Mouse (Mus musculus) embryonic facial prominence, embryonic 12.5 days (tissue): Measurements from ENCODE around the gene Uvrag. TPM values are rescaled to one million over a fixed set of nuclear protein-coding genes. Genes with fewer than 3 reads are reported as not detected.
A peak's percentile ranks its signal among the peaks of the same experiment; 100 is the strongest.

Experiments used
- ATAC-seq: fragments of 200-750 bp; cut with Nextera tagmentation; 2 replicates; pipeline ENCODE4 v1.8.0; 2017; ENCODE audit not compliant: insufficient number of reproducible peaks, insufficient read depth, low FRiP score, low TSS enrichment
- H3K27ac ChIP-seq: fragments of 300-500 bp; sonication (generic); 2 replicates; pipeline ENCODE4 v1.5.1; 2016; ENCODE audit warnings: mild to moderate bottlenecking
- H3K27me3 ChIP-seq: fragments of 300-500 bp; sonication (generic); 2 replicates; pipeline ENCODE4 v1.6.1; 2016; ENCODE audit warnings: mild to moderate bottlenecking, moderate library complexity
- H3K36me3 ChIP-seq: fragments of 300-500 bp; sonication (generic); 2 replicates; pipeline ENCODE4 v1.6.1; 2016; ENCODE audit warnings: mild to moderate bottlenecking
- H3K4me1 ChIP-seq: fragments of 300-500 bp; sonication (generic); 2 replicates; pipeline ENCODE4 v1.6.1; 2016
- H3K4me2 ChIP-seq: fragments of 300-500 bp; sonication (generic); replicated peaks from 2 replicates; pipeline ENCODE4 v1.6.1; 2016; ENCODE audit warnings: mild to moderate bottlenecking, moderate library complexity
- H3K4me3 ChIP-seq: fragments of 300-500 bp; sonication (generic); 2 replicates; pipeline ENCODE4 v1.5.1; 2016; ENCODE audit warnings: mild to moderate bottlenecking
- H3K9ac ChIP-seq: fragments of 300-500 bp; sonication (generic); 2 replicates; pipeline ENCODE4 v1.6.1; 2016; ENCODE audit warnings: mild to moderate bottlenecking, moderate library complexity
- H3K9me3 ChIP-seq: fragments of 300-500 bp; sonication (generic); 2 replicates; pipeline ENCODE4 v1.6.1; 2016; ENCODE audit warnings: mild to moderate bottlenecking, moderate library complexity
- WGBS: fragments of 180-500 bp; shearing (Covaris S2); methylation state at CpG from one replicate; pipeline ENCODE4 v1.1.7; 2016; 5-methylcytosine and 5-hydroxymethylcytosine counted together
- polyA plus RNA-seq: library from polyadenylated mRNA; unstranded; fragments of >200 nt; fragmentation: Nextera tagmentation; extraction: Ambion mirVana; gene quantifications from 2 replicates; pipeline ENCODE4 v1.2.1, GENCODE M21; 2016

Uvrag gene
- polyA plus RNA-seq, 1 experiment from 2014 or later = 20.2 TPM

DNA sequence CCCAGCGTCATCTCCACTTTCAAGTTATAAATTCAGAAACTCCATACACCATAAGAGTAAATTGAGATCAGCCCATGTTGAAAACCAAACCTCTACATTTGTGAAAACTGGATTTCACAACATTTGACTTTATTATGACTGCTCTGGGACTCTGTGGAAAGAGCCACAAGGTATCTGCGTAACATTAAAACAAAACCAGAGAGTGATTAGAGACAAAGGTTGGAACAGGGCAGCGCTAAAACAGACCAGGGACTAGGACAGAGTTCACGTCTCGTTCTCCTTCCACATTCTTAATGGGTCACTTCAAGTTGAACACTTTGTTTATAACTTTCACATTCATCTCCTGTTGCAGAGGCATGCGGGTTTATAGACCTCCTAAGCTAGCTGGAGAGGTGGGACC, 198.2 kb downstream of the Uvrag start:
- H3K36me3 ChIP-seq = no peaks in the 10 kb centered on the region
- no peak overlapping the region for H3K4me2 ChIP-seq
- WGBS = 61% methylated on average over 6 of the region's 6 CpGs
- peaks cover 15% of the 10 kb centered on the region for H3K4me1 ChIP-seq
- no peaks in the 10 kb centered on the region for H3K9me3 ChIP-seq
- no peak for ATAC-seq
- H3K27me3 ChIP-seq = no peaks in the 10 kb centered on the region
- no peak overlapping the region for H3K9ac ChIP-seq
- 0 out of 2 replicates have a peak overlapping the region, but pooled peaks have one; percentile 19 for H3K27ac ChIP-seq
- no peak overlapping the region for H3K4me3 ChIP-seq

DNA sequence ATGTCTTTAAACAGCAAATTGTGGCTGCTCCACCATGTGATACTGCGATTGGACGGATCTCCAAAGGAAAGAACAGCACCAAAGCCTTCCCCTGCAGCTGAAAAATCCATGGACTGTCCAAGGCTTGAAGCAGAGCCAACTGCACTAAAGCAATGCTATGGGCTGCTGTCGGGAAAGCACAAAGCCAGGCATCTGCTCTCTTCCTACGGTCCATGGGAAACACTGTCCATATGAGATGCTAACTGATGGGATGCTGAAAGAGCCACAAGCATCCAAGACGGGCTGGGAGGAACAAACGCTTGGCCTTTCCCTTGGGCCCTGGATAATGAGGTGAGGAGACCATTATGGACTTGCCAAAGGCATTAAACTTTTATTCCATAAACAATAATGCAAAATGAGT, 201.7 kb downstream of the Uvrag start:
- H3K27me3 ChIP-seq = no peaks in the 10 kb centered on the region
- no peaks in the 10 kb centered on the region for H3K9me3 ChIP-seq
- H3K27ac ChIP-seq = no peak overlapping the region
- WGBS = 79% methylated on average over 6 of the region's 6 CpGs
- peaks cover 7% of the 10 kb centered on the region; the same call in 1 of the 2 replicates for H3K4me1 ChIP-seq
- ATAC-seq = no peak
- no peak overlapping the region for H3K9ac ChIP-seq
- H3K4me3 ChIP-seq = no peak overlapping the region
- H3K36me3 ChIP-seq = no peaks in the 10 kb centered on the region
- H3K4me2 ChIP-seq = no peak overlapping the region

DNA sequence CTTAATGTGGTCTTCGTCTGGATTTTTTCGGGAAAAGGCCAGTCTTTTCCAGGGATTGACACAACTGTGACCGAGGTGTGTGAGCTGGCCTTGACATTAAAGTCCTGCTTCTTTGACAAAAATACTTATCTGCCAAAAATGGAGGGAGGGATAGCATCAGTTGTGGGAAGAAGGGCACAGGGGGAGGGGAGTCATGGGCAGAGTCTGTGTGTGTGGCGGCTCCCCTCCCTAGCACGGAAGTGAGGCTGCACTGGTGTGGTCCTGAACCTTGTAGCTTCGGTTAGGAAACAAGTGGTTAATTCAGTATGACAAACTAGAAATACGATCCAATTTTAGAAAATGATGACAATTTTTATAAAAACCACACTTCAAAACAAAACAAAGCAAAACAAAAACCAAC, 202.3 kb downstream of the Uvrag start:
- Histone ChIP-seq H3K4me3 (no peak overlapping the region), H3K36me3 (no peaks in the 10 kb centered on the region), H3K9me3 (no peaks in the 10 kb centered on the region), H3K27me3 (no peaks in the 10 kb centered on the region), H3K9ac (no peak overlapping the region), H3K4me1 (peaks cover 7% of the 10 kb centered on the region; the same call in 1 of the 2 replicates), H3K4me2 (no peak overlapping the region), H3K27ac (no peak overlapping the region)
- 80% methylated on average over 7 of the region's 7 CpGs for WGBS
- ATAC-seq = no peak

DNA sequence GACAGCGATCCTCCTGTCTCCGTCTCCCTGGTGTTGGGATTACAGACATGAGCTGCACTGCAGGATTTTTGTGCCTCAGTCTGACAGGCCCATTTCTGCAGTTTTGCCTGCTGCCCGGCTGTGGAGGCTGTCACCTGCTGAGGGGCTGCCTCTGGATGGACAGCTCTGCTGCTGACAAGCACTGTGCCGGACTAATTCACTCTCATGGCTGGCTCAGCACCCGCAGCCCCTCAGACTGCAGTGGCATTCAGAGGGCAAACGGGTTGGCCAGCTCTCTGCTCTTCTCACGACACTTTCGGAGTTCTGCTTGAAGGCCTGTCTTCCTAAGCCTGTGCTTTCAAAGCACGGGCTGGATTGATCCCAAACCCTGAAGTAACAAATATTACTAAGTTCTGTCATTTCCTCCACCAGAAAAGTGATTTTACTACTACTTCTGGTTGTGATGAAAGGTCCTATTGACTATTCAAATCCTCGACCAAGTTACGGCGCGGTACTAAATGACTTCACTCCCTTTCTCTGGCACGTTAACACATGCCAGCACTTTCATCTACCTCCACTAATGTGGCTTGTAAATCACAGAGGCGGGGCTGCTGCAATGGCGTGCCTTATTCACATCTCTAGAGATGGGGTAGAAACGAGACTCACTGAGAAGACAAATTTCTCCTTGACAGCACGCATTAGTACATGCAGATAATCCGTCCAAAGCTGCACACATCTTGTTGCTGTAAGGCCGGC, 203.7 kb downstream of the Uvrag start:
- no peak overlapping the region for H3K9ac ChIP-seq
- H3K27ac ChIP-seq = no peak overlapping the region
- no peaks in the 10 kb centered on the region for H3K9me3 ChIP-seq
- no peak overlapping the region for H3K4me3 ChIP-seq
- H3K4me1 ChIP-seq = peaks cover 12% of the 10 kb centered on the region
- no peak overlapping the region for H3K4me2 ChIP-seq
- WGBS = 74% methylated on average over 20 of the region's 20 CpGs
- ATAC-seq = no peak
- no peaks in the 10 kb centered on the region for H3K27me3 ChIP-seq
- H3K36me3 ChIP-seq = no peaks in the 10 kb centered on the region

DNA sequence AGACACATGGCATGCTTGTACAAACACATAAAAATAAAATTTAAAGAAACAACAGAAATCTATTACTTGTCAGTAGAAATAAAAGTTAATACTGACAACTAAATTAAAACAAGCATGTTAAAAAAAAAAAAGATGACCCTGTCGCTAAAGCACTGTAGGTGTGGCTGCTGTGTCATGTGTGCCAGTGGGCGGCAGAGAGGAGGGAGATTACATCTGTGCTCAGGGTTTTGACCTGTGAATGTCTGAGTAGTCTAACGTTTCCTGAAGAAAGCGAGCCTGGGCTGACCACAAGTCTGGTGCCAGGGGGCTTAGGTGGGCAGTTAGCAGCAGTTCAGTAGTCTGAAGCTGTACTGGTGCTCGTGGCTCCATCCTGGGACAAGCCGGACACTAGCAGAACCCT, 205.2 kb downstream of the Uvrag start:
- Histone ChIP-seq H3K27me3 (no peaks in the 10 kb centered on the region), H3K4me2 (no peak overlapping the region), H3K4me3 (no peak overlapping the region), H3K27ac (no peak overlapping the region), H3K4me1 (peaks cover 13% of the 10 kb centered on the region), H3K9ac (no peak overlapping the region), H3K36me3 (no peaks in the 10 kb centered on the region), H3K9me3 (no peaks in the 10 kb centered on the region)
- 80% methylated on average over 6 of the region's 6 CpGs for WGBS
- no peak for ATAC-seq

DNA sequence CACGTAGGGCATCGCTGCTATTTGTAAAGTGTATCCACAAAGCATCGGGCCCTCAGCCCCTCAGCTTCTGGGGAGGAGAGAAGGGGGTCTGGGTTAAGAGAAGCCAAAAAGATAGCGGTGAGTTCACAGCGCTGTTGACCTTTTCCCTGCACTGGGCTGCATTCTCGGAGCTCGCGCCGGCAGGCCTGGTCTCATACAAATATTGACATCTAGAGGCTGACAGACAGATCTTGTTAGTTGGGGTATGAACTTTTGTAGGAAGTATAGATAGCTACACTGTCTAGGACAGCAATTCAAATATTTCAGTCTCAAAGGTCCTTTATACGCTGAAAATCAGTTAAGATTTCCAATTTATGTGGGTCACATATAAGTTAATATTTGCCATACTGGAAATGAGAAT, 205.7 kb downstream of the Uvrag start:
- peaks cover 18% of the 10 kb centered on the region for H3K4me1 ChIP-seq
- H3K27ac ChIP-seq = no peak overlapping the region
- no peak for ATAC-seq
- no peak overlapping the region for H3K4me2 ChIP-seq
- no peak overlapping the region for H3K9ac ChIP-seq
- 72% methylated on average over 10 of the region's 10 CpGs for WGBS
- no peaks in the 10 kb centered on the region for H3K27me3 ChIP-seq
- no peaks in the 10 kb centered on the region for H3K36me3 ChIP-seq
- no peak overlapping the region for H3K4me3 ChIP-seq
- no peaks in the 10 kb centered on the region for H3K9me3 ChIP-seq

GRCm38 (mm10) chr7:98928336-98929025, 212.5 kb downstream of the Uvrag start:
- H3K4me3 ChIP-seq = no peak overlapping the region
- no peak for ATAC-seq
- WGBS = 50% methylated on average over 7 of the region's 7 CpGs
- peaks cover 46% of the 10 kb centered on the region for H3K4me1 ChIP-seq
- H3K36me3 ChIP-seq = no peaks in the 10 kb centered on the region
- no peak overlapping the region for H3K9ac ChIP-seq
- H3K9me3 ChIP-seq = no peaks in the 10 kb centered on the region
- H3K27me3 ChIP-seq = no peaks in the 10 kb centered on the region
- no peak overlapping the region; the same call in 1 of the 2 replicates for H3K27ac ChIP-seq
- no peak overlapping the region for H3K4me2 ChIP-seq

DNA sequence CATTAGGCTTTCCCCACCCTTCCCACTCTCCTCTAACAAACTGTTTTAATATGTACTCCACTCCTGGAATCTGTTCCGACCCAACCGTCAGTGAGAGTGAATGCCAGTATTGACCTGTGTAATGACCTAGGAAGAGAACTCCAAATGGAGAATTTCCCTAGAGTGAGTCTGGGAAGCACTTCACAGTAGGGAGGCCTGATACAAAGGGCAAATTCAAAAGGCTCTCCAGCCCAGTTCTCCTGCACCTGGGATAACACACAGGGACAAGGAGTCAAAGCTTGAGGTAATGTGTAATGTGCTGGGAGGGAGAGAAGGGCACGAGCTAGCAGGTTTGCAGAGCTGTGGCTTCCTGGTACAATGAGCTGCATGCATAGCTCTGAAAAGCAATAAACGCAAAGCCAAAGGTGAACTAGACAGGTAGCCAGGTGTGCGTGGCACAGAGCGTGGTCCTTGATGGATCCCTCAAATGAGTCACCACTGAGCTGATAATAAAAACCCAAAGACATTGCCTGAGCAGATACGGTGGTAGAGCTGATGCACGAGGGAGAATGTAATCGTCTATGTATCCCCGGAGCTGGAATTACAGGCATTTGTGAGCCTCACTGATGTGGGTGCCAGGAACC, 213.9 kb downstream of the Uvrag start:
- Histone ChIP-seq H3K27ac (no peak overlapping the region), H3K9me3 (no peaks in the 10 kb centered on the region), H3K36me3 (no peaks in the 10 kb centered on the region), H3K27me3 (no peaks in the 10 kb centered on the region), H3K4me3 (no peak overlapping the region), H3K9ac (no peak overlapping the region), H3K4me1 (peaks cover 44% of the 10 kb centered on the region), H3K4me2 (no peak overlapping the region)
- 70% methylated on average over 10 of the region's 10 CpGs for WGBS
- no peak for ATAC-seq

GRCm38 (mm10) chr7:98924380-98924869, 216.5 kb downstream of the Uvrag start:
- H3K27ac ChIP-seq = peak overlapping the region; percentile 64

DNA sequence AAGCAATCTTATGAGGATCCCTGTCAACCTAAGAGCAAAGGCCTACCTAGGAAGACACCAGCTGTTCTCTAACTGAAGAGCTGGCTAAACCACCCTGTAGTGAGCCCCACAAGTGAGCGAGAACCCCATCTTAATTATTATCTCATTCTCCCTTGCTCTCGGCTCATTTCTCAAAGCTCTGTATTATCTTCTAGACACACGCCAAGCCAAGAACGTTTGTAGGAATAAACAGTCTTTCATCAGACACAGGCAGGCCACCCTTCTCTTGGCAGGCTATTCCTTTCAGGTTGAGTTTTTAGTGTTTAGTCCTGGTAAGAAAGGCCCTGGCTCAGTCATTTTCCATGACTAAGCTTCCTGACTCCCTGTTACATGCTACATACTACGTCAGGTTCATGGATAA, 218.0 kb downstream of the Uvrag start:
- Histone ChIP-seq H3K36me3 (no peaks in the 10 kb centered on the region), H3K4me3 (no peak overlapping the region), H3K4me1 (peaks cover 21% of the 10 kb centered on the region), H3K4me2 (no peak overlapping the region), H3K27ac (no peak overlapping the region), H3K9ac (no peak overlapping the region), H3K27me3 (no peaks in the 10 kb centered on the region), H3K9me3 (no peaks in the 10 kb centered on the region)
- ATAC-seq = no peak
- 93% methylated on average over 5 of the region's 5 CpGs for WGBS

More at GRCm38 (mm10) chr7:98924380-98924869, 216.5 kb downstream of the Uvrag start:
- no peak for ATAC-seq
- peaks cover 33% of the 10 kb centered on the region for H3K4me1 ChIP-seq
- no peak overlapping the region for H3K9ac ChIP-seq
- H3K36me3 ChIP-seq = no peaks in the 10 kb centered on the region
- H3K9me3 ChIP-seq = no peaks in the 10 kb centered on the region
- no peak overlapping the region for H3K4me2 ChIP-seq
- no peak overlapping the region for H3K4me3 ChIP-seq
- no peaks in the 10 kb centered on the region for H3K27me3 ChIP-seq
- WGBS = 46% methylated on average over 18 of the region's 18 CpGs

DNA sequence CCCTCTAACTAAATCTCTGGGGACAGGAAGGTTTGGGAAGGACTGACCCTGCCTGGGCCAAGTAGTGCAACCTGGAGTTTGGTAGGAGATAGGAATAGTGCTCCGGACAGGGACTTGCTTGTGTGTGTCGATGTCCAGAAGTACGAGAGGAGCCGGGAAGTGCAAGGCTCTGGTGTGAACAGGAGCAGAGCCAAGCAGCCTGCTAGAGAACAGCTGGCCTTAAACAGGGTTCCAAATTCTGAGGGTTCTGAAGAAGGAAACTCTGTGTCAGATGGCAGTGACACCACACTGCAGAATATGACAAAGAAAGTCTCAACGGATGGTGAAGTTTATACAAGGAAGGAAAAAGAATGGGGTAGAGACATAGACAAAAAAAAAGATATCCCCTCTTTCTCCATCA, 223.5 kb downstream of the Uvrag start:
- H3K9ac ChIP-seq = no peak overlapping the region
- no peaks in the 10 kb centered on the region for H3K36me3 ChIP-seq
- H3K9me3 ChIP-seq = no peaks in the 10 kb centered on the region
- H3K27ac ChIP-seq = no peak overlapping the region
- no peak for ATAC-seq
- WGBS = 89% methylated on average over 5 of the region's 5 CpGs
- H3K4me3 ChIP-seq = no peak overlapping the region
- no peaks in the 10 kb centered on the region for H3K27me3 ChIP-seq
- no peak overlapping the region for H3K4me2 ChIP-seq
- peaks cover 7% of the 10 kb centered on the region for H3K4me1 ChIP-seq

GRCm38 (mm10) chr7:98916581-98916980, 224.4 kb downstream of the Uvrag start:
- Histone ChIP-seq H3K27me3 (no peaks in the 10 kb centered on the region), H3K4me1 (peaks cover 7% of the 10 kb centered on the region), H3K4me3 (no peak overlapping the region), H3K27ac (no peak overlapping the region), H3K4me2 (no peak overlapping the region), H3K36me3 (no peaks in the 10 kb centered on the region), H3K9ac (no peak overlapping the region), H3K9me3 (no peaks in the 10 kb centered on the region)
- ATAC-seq = 0 out of 2 replicates have a peak, but pooled peaks have one; percentile 63
- WGBS = 81% methylated on average over 6 of the region's 6 CpGs
